Mouse (Mus musculus) stomach, embryonic 14.5 days (tissue): ENCODE measurements around the gene Copa. TPM values are rescaled to one million over a fixed set of nuclear protein-coding genes. Genes with fewer than 3 reads are reported as not detected.

Experiments used
- ATAC-seq: fragments of 200-750 bp; cut with Nextera tagmentation; 2 replicates; pipeline ENCODE4 v1.8.0; 2017; ENCODE audit warnings: low read depth, moderate TSS enrichment; ENCODE audit not compliant: insufficient number of reproducible peaks, insufficient read depth, low FRiP score
- H3K27ac ChIP-seq: fragments of 300-500 bp; sonication (generic); 2 replicates; pipeline ENCODE4 v1.5.1; 2014; ENCODE audit warnings: mild to moderate bottlenecking, low read length, moderate library complexity, mixed read lengths
- H3K27me3 ChIP-seq: fragments of 300-500 bp; sonication (generic); 2 replicates; pipeline ENCODE4 v1.6.1; 2014; ENCODE audit warnings: low read length, control low read depth, mixed read lengths; ENCODE audit not compliant: control insufficient read depth, insufficient read depth
- H3K36me3 ChIP-seq: fragments of 300-500 bp; sonication (generic); 2 replicates; pipeline ENCODE4 v1.6.1; 2014; ENCODE audit warnings: mild to moderate bottlenecking, control low read depth, low read length, moderate library complexity, mixed read lengths; ENCODE audit not compliant: control insufficient read depth, insufficient read depth
- H3K4me1 ChIP-seq: fragments of 300-500 bp; sonication (generic); 2 replicates; pipeline ENCODE4 v1.6.1; 2014; ENCODE audit warnings: low read length, control low read depth, mixed read lengths; ENCODE audit not compliant: control insufficient read depth, insufficient read depth
- H3K4me2 ChIP-seq: fragments of 300-500 bp; sonication (generic); replicated peaks from 2 replicates; pipeline ENCODE4 v1.6.1; 2014; ENCODE audit warnings: low read depth, low read length, control low read depth
- H3K4me3 ChIP-seq: fragments of 300-500 bp; sonication (generic); 2 replicates; pipeline ENCODE4 v1.5.1; 2014; ENCODE audit warnings: low read depth, low read length, control low read depth
- H3K9ac ChIP-seq: fragments of 300-500 bp; sonication (generic); replicated peaks from 2 replicates; pipeline ENCODE4 v1.6.1; 2014; ENCODE audit warnings: low read depth, mild to moderate bottlenecking, control low read depth, low read length, moderate library complexity, mixed read lengths
- H3K9me3 ChIP-seq: fragments of 300-500 bp; sonication (generic); 2 replicates; pipeline ENCODE4 v1.6.1; 2016; ENCODE audit warnings: low read depth, low read length, control low read depth; ENCODE audit not compliant: control insufficient read depth
- WGBS: fragments of 180-500 bp; shearing (Covaris S2); extraction: QIAGEN DNeasy Blood & Tissue Kit; methylation state at CpG from one replicate; pipeline ENCODE4 v1.1.7; 2014; 5-methylcytosine and 5-hydroxymethylcytosine counted together
- polyA plus RNA-seq: library from polyadenylated mRNA; unstranded; fragments of >200 nt; fragmentation: Nextera tagmentation; extraction: Ambion mirVana; gene quantifications from 2 replicates; pipeline ENCODE4 v1.2.1, GENCODE M21; 2014

Gene Copa
- polyA plus RNA-seq, 1 experiment from 2014 or later = 182 TPM

- H3K27me3 ChIP-seq = no peaks in the 10 kb centered on the region
- H3K4me2 ChIP-seq = no peak overlapping the region
- WGBS = 87% methylated on average over 3 of the region's 3 CpGs
- no peak overlapping the region for H3K27ac ChIP-seq
- ATAC-seq = no peak
- H3K36me3 ChIP-seq = peaks cover 44% of the 10 kb centered on the region
- H3K9me3 ChIP-seq = no peaks in the 10 kb centered on the region
- H3K4me3 ChIP-seq = no peak overlapping the region
- no peak overlapping the region for H3K9ac ChIP-seq
- H3K4me1 ChIP-seq = peaks cover 6% of the 10 kb centered on the region
Observed at GRCm38 (mm10) chr1:172154536-172154935, 72.2 kb downstream of the Copa start.

GRCm38 (mm10) chr1:172155518-172155917, 73.2 kb downstream of the Copa start:
- H3K4me2 ChIP-seq = no peak overlapping the region
- peaks cover 44% of the 10 kb centered on the region for H3K36me3 ChIP-seq
- H3K4me1 ChIP-seq = peaks cover 11% of the 10 kb centered on the region
- no peak overlapping the region for H3K9ac ChIP-seq
- no peak for ATAC-seq
- H3K4me3 ChIP-seq = no peak overlapping the region
- 90% methylated on average over 3 of the region's 3 CpGs for WGBS
- H3K9me3 ChIP-seq = no peaks in the 10 kb centered on the region
- no peaks in the 10 kb centered on the region for H3K27me3 ChIP-seq
- no peak overlapping the region for H3K27ac ChIP-seq

GRCm38 (mm10) chr1:172159970-172160369, 77.6 kb downstream of the Copa start:
- Histone ChIP-seq H3K27me3 (no peaks in the 10 kb centered on the region), H3K4me1 (peaks cover 16% of the 10 kb centered on the region), H3K9ac (no peak overlapping the region), H3K9me3 (no peaks in the 10 kb centered on the region), H3K4me2 (no peak overlapping the region), H3K4me3 (no peak overlapping the region), H3K27ac (peak overlapping the region; percentile 15; the same call in 1 of the 2 replicates), H3K36me3 (peaks cover 15% of the 10 kb centered on the region)
- ATAC-seq = no peak
- 9% methylated on average over 4 of the region's 4 CpGs for WGBS

GRCm38 (mm10) chr1:172160508-172160907, 78.2 kb downstream of the Copa start:
- Histone ChIP-seq H3K4me3 (no peak overlapping the region), H3K27me3 (no peaks in the 10 kb centered on the region), H3K4me1 (peaks cover 16% of the 10 kb centered on the region), H3K4me2 (no peak overlapping the region), H3K27ac (no peak overlapping the region; the same call in 1 of the 2 replicates), H3K36me3 (peaks cover 15% of the 10 kb centered on the region), H3K9me3 (no peaks in the 10 kb centered on the region), H3K9ac (no peak overlapping the region)
- 0 out of 2 replicates have a peak, but pooled peaks have one; percentile 56 for ATAC-seq

GRCm38 (mm10) chr1:172162009-172162408, 79.7 kb downstream of the Copa start:
- WGBS = 86% methylated on average over 1 of the region's 1 CpGs
- Histone ChIP-seq H3K27me3 (no peaks in the 10 kb centered on the region), H3K4me2 (no peak overlapping the region), H3K27ac (no peak overlapping the region), H3K4me3 (no peak overlapping the region), H3K36me3 (peaks cover 16% of the 10 kb centered on the region), H3K9ac (no peak overlapping the region), H3K4me1 (peaks cover 16% of the 10 kb centered on the region), H3K9me3 (no peaks in the 10 kb centered on the region)
- no peak for ATAC-seq

- Histone ChIP-seq H3K4me1 (peaks cover 16% of the 10 kb centered on the region), H3K9ac (no peak overlapping the region), H3K4me2 (no peak overlapping the region), H3K27ac (no peak overlapping the region), H3K9me3 (no peaks in the 10 kb centered on the region), H3K36me3 (peaks cover 25% of the 10 kb centered on the region), H3K4me3 (no peak overlapping the region), H3K27me3 (no peaks in the 10 kb centered on the region)
- WGBS = 78% methylated on average over 6 of the region's 6 CpGs
- ATAC-seq = no peak
Observed at GRCm38 (mm10) chr1:172162959-172163358, 80.6 kb downstream of the Copa start.

- WGBS = 86% methylated on average over 5 of the region's 5 CpGs
- Histone ChIP-seq H3K36me3 (peaks cover 56% of the 10 kb centered on the region), H3K4me1 (no peaks in the 10 kb centered on the region), H3K9ac (no peak overlapping the region), H3K27ac (no peak overlapping the region), H3K9me3 (no peaks in the 10 kb centered on the region), H3K4me2 (no peak overlapping the region), H3K27me3 (no peaks in the 10 kb centered on the region), H3K4me3 (no peak overlapping the region)
- no peak for ATAC-seq
Observed at GRCm38 (mm10) chr1:172167911-172168310, 85.6 kb downstream of the Copa start.

GRCm38 (mm10) chr1:172169809-172170208, 87.5 kb downstream of the Copa start:
- Histone ChIP-seq H3K27ac (no peak overlapping the region), H3K36me3 (peaks cover 72% of the 10 kb centered on the region), H3K9ac (no peak overlapping the region), H3K4me3 (no peak overlapping the region), H3K4me1 (no peaks in the 10 kb centered on the region), H3K27me3 (no peaks in the 10 kb centered on the region), H3K9me3 (no peaks in the 10 kb centered on the region), H3K4me2 (no peak overlapping the region)
- no peak for ATAC-seq
- 92% methylated on average over 5 of the region's 5 CpGs for WGBS
